Mouse (Mus musculus) layer of hippocampus, postnatal 14 days (tissue): ENCODE data around the gene Olfr544. TPM values are rescaled to one million over a fixed set of nuclear protein-coding genes. Genes with fewer than 3 reads are reported as not detected.

Experiments
- DNase-seq, 2 experiments: peaks; one replicate each; pipeline ENCODE4 v3.0.0; 2021 to 2022; ENCODE audit warnings: low spot score in 2 of 2, mixed read lengths in 1 of 2
- total RNA-seq, 2 experiments: library from RNA; stranded (reverse); gene quantifications; 2 replicates each; pipeline ENCODE4 v1.2.3; 2021

Olfr544 gene
- total RNA-seq, 2 experiments from 2014 or later = not detected

- no peak for DNase-seq
Measured at GRCm38 (mm10) chr7:102478425-102478824, 9.7 kb downstream of the Olfr544 start.

DNA sequence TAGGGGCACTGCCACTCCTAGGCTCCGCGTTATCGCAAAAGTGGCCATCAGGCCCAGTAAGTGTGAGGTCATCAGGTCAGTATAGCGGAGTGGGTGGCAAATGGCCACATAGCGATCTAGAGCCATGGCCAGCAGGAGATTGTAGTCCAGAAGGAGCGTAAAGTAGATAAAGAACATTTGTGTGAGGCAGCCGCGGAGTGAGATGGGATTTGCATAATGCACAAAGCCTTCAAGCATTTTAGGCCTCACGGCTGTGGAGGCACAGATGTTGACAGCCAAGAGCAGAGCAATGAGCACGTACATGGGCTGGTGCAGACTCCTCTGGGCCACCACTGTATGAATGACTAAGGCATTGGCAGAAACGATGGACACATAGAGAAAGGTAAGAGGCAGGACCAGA is 10.7 kb downstream of the Olfr544 start:
- no peak for DNase-seq

GRCm38 (mm10) chr7:102476601-102477000 is 11.5 kb downstream of the Olfr544 start:
- no peak for DNase-seq

GRCm38 (mm10) chr7:102472675-102473074 is 15.4 kb downstream of the Olfr544 start:
- DNase-seq = no peak

DNA sequence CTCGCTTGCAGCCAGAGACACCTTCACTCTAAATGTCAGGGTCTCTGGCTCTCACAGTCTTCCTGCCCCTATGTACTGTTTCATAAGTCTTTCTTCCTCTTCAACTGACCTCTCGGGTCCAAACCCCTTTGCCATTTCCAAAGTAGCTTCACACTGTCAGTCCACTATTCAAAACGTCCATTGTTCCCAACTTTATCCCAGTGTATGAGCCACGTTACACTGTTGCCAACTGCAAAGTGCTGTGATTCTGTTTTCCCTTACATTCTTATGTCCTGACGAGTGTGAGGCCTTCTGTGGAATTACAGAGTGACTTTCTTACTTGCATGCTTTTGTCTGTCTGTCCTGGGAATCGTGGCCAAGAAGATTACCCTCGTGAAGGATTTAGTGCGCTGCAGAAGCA is 20.5 kb downstream of the Olfr544 start:
- DNase-seq = no peak

DNA sequence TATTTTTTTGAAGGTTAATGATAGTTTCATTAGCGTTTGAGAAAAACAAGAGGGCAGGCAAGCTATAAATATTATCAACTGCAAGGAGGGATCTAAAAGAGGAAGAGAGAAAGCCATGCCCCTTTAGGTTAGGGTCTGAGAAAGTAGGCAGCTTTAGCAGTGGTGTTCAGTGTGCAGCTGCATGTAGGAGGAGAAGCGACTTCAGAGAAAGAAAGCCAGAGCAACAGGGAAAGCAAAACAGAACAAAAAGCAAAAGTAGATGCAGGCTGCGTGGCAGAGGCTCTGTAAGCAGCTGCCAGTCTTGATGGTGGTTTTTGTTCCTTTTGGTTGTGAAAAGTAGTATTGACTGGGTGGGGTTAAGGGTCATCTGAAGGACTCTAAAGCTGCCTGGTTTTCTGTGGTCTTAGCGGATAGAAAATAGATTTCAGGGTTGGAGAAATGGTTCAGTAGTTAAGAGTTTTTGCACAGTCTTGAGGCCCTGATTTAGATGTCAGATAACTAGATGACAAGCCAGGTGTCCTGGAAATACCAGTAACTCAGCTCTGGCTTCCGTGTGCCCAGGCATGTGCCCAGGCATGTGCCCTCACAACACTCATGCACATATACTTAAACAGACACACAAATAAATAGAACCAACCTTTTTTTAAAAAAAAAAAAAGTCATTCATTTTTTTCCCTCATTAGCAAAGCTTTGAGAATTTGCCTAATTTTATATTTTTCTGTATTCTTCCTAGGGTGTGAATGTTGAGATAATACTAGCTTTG is 29.3 kb downstream of the Olfr544 start:
- no peak for DNase-seq

- DNase-seq = no peak
Measured at GRCm38 (mm10) chr7:102446438-102446837, 41.7 kb downstream of the Olfr544 start.

GRCm38 (mm10) chr7:102444301-102444700 is 43.8 kb downstream of the Olfr544 start:
- no peak for DNase-seq

DNA sequence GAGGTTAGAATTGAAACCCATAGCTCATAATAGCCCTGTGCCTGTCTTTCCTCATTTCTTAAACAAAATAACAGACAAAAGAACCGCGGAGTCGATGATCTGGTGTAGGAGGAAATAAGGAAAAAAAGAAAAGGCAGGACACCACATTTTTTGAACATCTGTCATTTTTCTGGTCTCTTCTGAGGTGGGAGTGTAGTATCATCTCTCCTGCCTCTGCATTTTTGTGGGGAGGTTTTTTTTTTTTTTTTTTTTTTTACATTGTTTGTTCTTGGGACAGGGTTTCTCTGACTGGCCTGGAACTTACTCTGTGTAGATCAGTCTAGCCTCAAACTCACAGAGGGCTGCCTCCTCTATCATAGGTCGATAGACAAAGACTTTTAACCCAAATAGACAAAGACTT is 45.7 kb downstream of the Olfr544 start:
- DNase-seq = no peak

DNA sequence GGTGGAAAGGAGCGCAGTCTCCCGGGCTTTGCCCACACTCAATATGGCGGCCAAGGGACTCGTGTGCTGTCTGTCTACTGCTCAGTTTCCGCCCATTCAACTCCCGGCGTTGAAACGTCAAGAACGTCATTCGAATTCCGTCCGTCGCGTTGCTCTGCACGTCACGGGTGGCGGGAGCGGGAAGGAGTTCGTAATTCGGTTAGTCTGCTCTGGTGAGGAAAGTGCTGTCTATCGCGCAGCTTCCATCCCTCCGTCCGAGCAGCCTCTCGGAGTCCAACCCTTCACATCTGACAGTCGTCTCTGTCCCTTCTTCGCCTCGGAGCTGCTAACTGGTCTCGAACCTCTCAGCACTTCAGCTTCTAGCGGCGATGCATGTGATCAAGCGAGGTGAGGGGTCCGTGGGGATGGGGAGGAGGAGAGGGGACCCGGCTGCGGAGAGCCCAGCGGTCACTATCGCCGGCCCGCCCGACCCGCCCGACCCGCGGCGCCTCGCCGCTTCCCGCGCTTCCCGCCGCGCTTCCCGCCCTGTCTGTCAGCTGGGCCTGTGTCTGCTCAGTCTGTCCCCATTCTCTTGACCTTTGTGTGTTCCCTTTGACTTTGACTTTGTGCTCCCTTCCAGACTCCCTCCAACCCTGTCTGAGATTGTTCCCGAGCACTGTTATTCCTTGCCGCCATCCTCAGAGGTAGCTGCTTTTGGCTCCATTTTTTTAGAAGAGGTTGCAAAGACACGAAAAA is 46.3 kb downstream of the Olfr544 start, which contains the start of gene Rrm1:
Gene Rrm1 (plus strand): TSS at position 39 of the 735 bp plus-strand sequence.
- DNase-seq = peak; percentile 93 to 98

DNA sequence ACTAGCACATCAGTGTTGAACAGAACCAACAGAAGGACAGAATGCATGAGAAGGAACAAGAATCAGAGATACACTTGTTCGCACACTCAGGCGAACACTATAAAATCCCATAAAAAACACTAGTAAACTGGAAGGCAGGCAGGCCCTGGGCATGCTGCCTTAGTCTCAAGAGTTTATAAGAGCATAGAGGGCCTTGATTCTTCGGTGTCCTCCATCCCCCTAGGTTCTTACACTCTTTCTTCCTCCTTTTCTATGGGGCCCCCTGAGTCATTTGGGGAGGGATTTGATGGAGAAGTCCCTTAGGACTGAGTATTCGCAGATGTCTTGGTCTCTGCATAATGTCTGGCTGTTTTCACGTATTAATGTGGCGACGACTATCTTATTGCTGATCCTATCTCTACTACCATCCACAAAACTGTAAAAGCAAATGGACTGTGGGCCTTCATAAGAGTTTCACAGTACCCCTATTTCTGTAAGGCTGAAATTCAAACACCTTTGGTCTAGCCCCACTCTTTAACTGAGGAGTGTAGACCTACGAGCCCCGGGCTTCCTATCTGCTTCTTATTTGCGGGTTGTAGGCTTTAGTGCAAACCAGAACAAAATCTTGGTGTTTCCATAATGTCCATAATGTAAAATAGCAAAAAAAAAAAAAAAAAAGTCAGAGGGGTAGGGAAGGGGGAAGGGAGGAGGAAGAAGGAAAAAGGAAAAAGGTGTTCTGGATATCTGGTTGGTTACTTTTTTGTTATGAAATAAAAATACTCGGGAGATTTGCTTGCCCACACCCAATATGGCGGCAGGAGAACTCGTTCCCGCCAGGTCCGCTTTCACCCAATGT is 47.1 kb downstream of the Olfr544 start:
- no peak for DNase-seq

GRCm38 (mm10) chr7:102434344-102434743 is 53.8 kb downstream of the Olfr544 start:
- DNase-seq = no peak

Other genes starting within 250 kb of the Olfr544 start
- 10 to 100 TPM; 23.4 to 25.8 TPM for gene Rhog, start 232.3 kb downstream of the Olfr544 start, total RNA-seq
- 10 to 100 TPM; 65.6 to 66.1 TPM for gene Stim1, start 220.5 kb downstream of the Olfr544 start, total RNA-seq
- 10 to 100 TPM; 12.1 to 12.9 TPM for gene Rrm1, start 46.6 kb downstream of the Olfr544 start, total RNA-seq
- not detected for gene Olfr543, start 6.6 kb downstream of the Olfr544 start, total RNA-seq
- not detected for gene Olfr545, start 11.3 kb upstream of the Olfr544 start, total RNA-seq
- gene Olfr547, start 46.4 kb upstream of the Olfr544 start, total RNA-seq = not detected
- not detected for gene Olfr548-ps1, start 52.6 kb upstream of the Olfr544 start, total RNA-seq
- gene Olfr549, start 61.6 kb upstream of the Olfr544 start, total RNA-seq = not detected
- 1 to 10 TPM; 2.5 to 3.2 TPM for gene Trim21, start 77.2 kb upstream of the Olfr544 start, total RNA-seq
- 1 to 10 TPM; 2.8 to 2.9 TPM for gene Olfr550, start 83.1 kb upstream of the Olfr544 start, total RNA-seq
- not detected for gene Olfr551, start 103.6 kb upstream of the Olfr544 start, total RNA-seq
- gene Olfr552, start 109.5 kb upstream of the Olfr544 start, total RNA-seq = under 1 TPM in 1 of 2 experiments, not detected in 1; 0.12 TPM
- not detected for gene Olfr553, start 129.9 kb upstream of the Olfr544 start, total RNA-seq
- gene Olfr554, start 150.1 kb upstream of the Olfr544 start, total RNA-seq = not detected
- not detected for gene Olfr555, start 170.5 kb upstream of the Olfr544 start, total RNA-seq
- gene Olfr556, start 176.6 kb upstream of the Olfr544 start, total RNA-seq = under 1 TPM in 1 of 2 experiments, not detected in 1; 0.09 TPM
- gene Trim68, start 199.0 kb upstream of the Olfr544 start, total RNA-seq = 1 to 10 TPM; 5.5 to 6.4 TPM
- under 1 TPM; 0.19 to 0.21 TPM for gene Olfr557, start 207.6 kb upstream of the Olfr544 start, total RNA-seq
- under 1 TPM; 0.41 to 0.45 TPM for gene Olfr558, start 213.9 kb upstream of the Olfr544 start, total RNA-seq
- gene Olfr33, start 230.8 kb upstream of the Olfr544 start, total RNA-seq = not detected
- gene Olfr559, start 239.2 kb upstream of the Olfr544 start, total RNA-seq = not detected